Mouse (Mus musculus): ENCODE measurements at regions not wholly inside any gene's neighbourhood (a gene's known extent, or its start where the extent isn't known, plus 50 kb on each side); places are given as distances from the start of the nearest gene placed in this dataset.

DNA sequence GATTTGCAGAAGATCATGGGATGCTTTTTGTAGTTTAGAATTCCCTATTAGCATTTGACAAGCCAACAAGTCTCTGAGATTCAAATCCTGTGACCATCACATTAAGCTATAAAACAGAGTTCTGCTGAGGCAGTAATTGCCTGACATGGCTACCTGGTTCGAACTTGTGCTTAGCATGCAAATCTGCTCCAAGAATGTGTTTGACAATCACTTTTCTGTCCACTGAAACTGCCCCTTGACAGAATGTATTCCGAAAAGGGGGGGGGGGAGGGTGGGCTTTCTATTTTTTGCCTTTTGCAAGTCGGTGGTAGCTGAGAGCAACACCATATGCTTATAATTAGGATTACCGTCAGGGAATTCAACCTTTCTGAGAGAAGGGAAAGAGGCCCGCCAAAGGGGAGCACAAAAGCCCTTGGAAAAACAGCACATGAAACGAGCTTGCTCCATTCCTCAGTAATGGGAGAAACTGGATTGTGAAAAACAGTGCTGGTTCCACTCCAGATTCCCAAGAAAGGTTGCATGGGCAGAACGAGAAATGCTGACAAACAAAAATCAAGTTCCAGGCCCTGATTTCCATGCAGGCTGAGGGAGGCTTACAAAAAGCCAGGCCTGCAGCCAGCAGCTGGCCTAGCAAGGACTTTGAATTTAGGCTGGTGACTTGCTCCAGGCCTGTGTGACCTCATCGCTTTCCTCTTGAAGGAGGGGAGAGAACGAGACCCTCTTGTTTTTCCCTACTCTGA lies 176.1 kb upstream of the Ldb2 start:
- no peak for ATAC-seq (ENCODE audit: borderline replicate concordance, extremely low read depth, low FRiP score, low TSS enrichment)

DNA sequence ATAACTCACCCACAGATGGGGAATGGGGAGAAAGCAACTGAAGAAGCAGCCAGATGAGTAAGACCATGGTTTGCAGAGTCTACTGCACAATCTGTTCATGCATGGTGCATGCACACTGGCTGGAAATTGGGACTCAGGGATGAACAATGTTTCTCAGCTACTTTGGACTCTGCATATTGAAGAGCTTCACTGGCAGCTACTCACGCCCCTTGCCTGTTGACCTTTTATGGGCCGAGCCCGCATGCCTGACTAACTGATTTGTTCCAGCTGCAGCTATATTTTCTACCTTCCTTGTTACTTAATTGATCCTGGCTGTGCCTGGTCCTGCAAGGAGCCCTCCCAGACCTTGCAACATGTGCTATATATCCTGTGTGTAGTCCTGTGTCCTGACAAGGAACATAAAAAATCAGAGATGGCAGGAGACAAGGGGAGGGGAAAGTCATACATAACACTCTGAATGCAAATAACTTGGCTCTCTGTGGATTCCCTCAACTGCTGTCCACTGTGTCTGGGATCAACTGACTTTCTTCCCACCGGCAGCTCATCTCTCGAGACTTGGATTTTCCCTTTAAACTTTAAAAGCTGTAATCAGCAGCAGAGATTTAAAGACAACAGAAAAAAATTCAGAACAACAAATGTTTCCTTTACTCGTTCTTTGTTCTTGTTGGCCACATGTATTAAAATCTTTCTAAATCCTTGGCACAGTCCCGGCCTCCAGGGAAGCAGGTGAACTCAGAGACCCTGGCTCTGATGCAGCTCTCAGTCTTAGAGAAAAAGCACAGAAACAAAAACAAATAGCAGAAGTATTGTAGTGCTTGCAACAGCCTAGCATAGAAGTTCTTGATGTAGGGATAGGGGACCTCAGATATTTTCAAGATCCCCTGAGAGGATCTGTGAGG lies 143.8 kb upstream of the Ldb2 start:
- no peaks in the 10 kb centered on the region for H3K36me3 ChIP-seq
- H3K4me1 ChIP-seq, result 0 out of 2 replicates have a peak, but pooled peaks cover 3% of the 10 kb centered on the region
- no peak overlapping the region for H3K9ac ChIP-seq
- no peaks in the 10 kb centered on the region for H3K27me3 ChIP-seq
- WGBS, result 36% methylated on average over 7 of the region's 7 CpGs
- ATAC-seq (ENCODE audit: borderline replicate concordance, extremely low read depth, low FRiP score, low TSS enrichment), result peak; percentile 83; the same call in 1 of the 2 replicates
- H3K4me3 ChIP-seq, result no peak overlapping the region
- no peaks in the 10 kb centered on the region for H3K9me3 ChIP-seq
- no peak overlapping the region for H3K27ac ChIP-seq
- no peak overlapping the region for H3K4me2 ChIP-seq

More for the DNA sequence above, 176.1 kb upstream of the Ldb2 start:
- H3K4me2 ChIP-seq, result no peak overlapping the region
- no peak overlapping the region for H3K4me3 ChIP-seq
- no peaks in the 10 kb centered on the region for H3K9me3 ChIP-seq
- H3K27ac ChIP-seq, result peak overlapping the region; percentile 27; the same call in 1 of the 2 replicates
- H3K4me1 ChIP-seq, result no peaks in the 10 kb centered on the region
- H3K9ac ChIP-seq, result no peak overlapping the region
- no peaks in the 10 kb centered on the region for H3K27me3 ChIP-seq
- H3K36me3 ChIP-seq, result no peaks in the 10 kb centered on the region
- 38% methylated on average over 9 of the region's 9 CpGs for WGBS

DNA sequence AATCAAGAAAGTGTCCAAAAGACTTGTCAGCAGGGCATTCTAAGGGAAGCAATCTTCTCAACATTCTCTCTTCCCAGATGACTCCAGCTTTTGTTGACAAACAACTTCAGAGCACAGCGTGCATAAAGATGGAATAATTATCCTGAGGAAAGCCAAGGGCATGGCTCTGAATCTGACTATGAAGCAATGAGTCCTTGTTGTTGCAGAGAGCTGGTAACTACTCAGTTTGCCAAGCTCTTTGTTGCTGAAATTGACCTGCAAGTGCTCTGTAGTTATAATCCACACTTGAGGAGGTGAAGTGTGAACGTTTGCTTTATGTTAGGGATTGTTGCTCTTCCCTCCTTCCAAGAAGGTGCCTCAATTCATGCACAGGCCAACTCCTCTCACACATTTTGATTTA lies 143.1 kb upstream of the Ldb2 start:
- no peaks in the 10 kb centered on the region for H3K27me3 ChIP-seq
- no peak overlapping the region for H3K9ac ChIP-seq
- H3K9me3 ChIP-seq, result no peaks in the 10 kb centered on the region
- 31% methylated on average over 2 of the region's 2 CpGs for WGBS
- ATAC-seq (ENCODE audit: borderline replicate concordance, extremely low read depth, low FRiP score, low TSS enrichment), result no peak
- H3K4me2 ChIP-seq, result no peak overlapping the region
- H3K4me3 ChIP-seq, result no peak overlapping the region
- H3K4me1 ChIP-seq, result 0 out of 2 replicates have a peak, but pooled peaks cover 3% of the 10 kb centered on the region
- H3K36me3 ChIP-seq, result no peaks in the 10 kb centered on the region
- H3K27ac ChIP-seq, result no peak overlapping the region

DNA sequence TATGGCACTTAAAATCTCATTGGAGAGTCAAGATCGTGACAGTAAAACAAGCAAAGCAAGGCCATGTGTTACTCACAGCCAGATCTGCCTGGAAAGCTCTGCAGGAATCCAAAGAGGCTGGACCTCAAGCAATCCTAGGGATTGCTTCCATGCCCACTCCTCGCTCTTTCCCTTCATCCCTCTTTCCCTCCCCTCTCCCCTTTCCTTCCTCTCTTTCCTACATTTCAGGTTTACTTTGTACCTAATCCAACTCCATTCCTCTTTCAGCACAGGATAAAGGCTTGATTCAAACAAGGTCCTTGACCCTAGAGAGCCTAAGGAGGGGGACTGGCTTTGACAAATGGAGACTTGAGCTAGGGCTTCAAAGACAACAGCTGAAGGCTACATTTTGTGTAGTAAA lies 126.0 kb upstream of the Ldb2 start:
- 30% methylated on average over 2 of the region's 2 CpGs for WGBS
- Histone ChIP-seq H3K4me3 (no peak overlapping the region), H3K27me3 (no peaks in the 10 kb centered on the region), H3K9ac (no peak overlapping the region), H3K4me2 (no peak overlapping the region), H3K4me1 (no peaks in the 10 kb centered on the region), H3K9me3 (no peaks in the 10 kb centered on the region), H3K27ac (no peak overlapping the region), H3K36me3 (no peaks in the 10 kb centered on the region)
- no peak for ATAC-seq (ENCODE audit: borderline replicate concordance, extremely low read depth, low FRiP score, low TSS enrichment)

DNA sequence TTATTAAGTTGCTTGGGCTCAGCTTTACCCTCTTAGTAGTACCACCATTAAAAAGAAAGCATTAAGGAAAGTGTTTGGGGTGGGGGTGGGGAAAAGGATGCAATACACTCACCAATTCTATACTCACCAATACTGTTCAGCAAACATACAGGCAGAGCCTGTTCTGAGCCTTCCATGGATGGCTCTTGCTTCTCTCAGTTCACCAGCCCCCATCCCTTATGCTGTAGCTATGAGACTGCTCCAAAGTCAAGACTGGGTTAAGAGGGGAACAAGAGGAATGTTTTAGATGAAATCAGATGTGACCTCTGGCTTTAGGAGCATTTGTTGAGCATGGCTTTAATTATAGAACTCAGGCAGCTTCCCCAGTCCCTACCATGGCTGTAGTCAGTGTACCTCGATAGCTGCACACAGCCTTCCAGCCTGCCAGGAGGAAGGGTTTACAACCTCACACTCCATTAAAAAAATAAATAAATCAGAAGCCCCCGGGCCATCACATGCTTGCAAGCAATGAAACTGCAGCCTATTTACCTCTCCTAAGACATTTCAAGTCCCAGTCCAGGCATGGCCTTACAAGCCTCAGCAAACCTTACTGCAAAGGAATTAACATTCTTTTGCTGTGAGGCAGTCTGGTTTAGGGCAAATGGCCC lies 122.8 kb upstream of the Ldb2 start:
- Histone ChIP-seq H3K27ac (no peak overlapping the region), H3K4me1 (no peaks in the 10 kb centered on the region), H3K4me3 (no peak overlapping the region), H3K4me2 (no peak overlapping the region), H3K36me3 (no peaks in the 10 kb centered on the region), H3K9ac (no peak overlapping the region), H3K27me3 (no peaks in the 10 kb centered on the region), H3K9me3 (no peaks in the 10 kb centered on the region)
- ATAC-seq (ENCODE audit: borderline replicate concordance, extremely low read depth, low FRiP score, low TSS enrichment), result no peak
- 11% methylated on average over 2 of the region's 2 CpGs for WGBS

DNA sequence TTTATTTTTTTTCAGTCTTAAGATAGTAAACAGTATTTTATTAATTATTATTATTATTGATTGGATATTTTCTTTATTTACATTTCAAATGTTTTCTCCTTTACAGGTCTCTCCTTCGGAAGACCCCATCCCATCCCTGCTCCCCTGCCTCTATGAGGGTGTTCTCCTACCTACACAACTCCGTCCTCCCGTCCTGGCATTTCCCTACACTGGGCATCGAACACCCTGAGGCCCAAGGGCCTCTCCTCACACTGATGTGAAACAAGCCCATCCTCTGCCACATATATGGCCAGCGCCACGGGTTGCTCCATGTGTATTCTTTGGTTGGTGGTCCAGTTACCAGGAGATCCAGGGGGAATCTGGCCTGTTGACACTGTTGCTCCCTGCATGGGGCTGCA lies 118.3 kb upstream of the Ldb2 start:
- Histone ChIP-seq H3K36me3 (no peaks in the 10 kb centered on the region), H3K27ac (no peak overlapping the region), H3K9me3 (no peaks in the 10 kb centered on the region), H3K27me3 (no peaks in the 10 kb centered on the region), H3K4me3 (no peak overlapping the region), H3K4me2 (no peak overlapping the region), H3K9ac (no peak overlapping the region), H3K4me1 (no peaks in the 10 kb centered on the region)
- WGBS, result 96% methylated on average over 6 of the region's 6 CpGs
- ATAC-seq (ENCODE audit: borderline replicate concordance, extremely low read depth, low FRiP score, low TSS enrichment), result no peak

DNA sequence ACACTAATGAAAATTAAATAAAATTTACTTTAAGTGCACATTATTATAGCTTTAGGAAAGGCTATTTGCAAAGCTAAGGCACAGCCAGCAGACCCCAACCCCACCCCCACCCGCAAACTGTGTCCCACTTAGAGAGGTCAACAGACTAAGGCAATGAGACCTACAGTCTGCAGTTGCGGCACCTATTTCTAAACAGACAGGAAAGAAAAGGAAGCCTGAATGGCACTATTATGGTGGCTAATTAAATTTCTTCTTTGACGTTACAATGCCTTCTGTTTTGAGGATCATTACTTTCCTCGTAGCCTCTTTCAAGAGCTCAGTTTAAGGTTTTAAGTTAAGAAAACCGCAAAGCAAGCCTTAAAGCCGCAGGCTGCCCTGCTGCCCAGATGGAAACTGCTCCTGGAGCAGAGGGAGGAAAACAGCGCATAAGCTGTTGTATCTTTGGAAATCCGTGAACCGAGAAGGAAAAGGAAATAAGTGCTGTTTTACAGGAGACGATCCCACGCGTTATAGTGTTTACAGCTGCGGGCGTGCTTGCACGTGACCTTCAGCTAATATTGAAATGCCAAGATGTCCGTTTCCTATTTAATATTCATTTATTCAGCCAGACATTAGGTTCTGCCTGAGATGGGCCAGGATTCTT lies 117.8 kb upstream of the Ldb2 start:
- 70% methylated on average over 16 of the region's 16 CpGs for WGBS
- Histone ChIP-seq H3K36me3 (no peaks in the 10 kb centered on the region), H3K9me3 (no peaks in the 10 kb centered on the region), H3K27ac (no peak overlapping the region), H3K9ac (no peak overlapping the region), H3K4me3 (no peak overlapping the region), H3K27me3 (no peaks in the 10 kb centered on the region), H3K4me2 (no peak overlapping the region), H3K4me1 (no peaks in the 10 kb centered on the region)
- ATAC-seq (ENCODE audit: borderline replicate concordance, extremely low read depth, low FRiP score, low TSS enrichment), result no peak

DNA sequence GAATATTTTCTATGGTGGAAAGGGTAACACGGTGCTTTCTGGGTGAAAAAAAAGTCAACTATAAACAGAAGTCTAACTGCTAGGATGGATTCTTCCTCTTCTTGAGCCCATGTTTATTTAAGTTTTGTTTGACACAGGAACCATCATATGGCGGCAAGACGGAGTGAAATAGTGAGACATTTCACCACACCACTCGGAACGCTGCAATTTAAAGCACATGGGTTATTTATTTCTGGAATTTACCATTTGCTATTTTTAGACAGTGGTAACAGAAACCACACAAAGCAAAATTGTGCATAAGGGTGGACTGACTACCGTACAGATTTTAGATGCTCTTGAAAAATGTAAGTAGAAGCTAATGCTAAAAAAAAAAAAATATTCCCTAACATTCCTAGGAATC lies 103.1 kb upstream of the Ldb2 start:
- WGBS, result 22% methylated on average over 6 of the region's 6 CpGs
- no peaks in the 10 kb centered on the region for H3K9me3 ChIP-seq
- no peak overlapping the region for H3K4me3 ChIP-seq

DNA sequence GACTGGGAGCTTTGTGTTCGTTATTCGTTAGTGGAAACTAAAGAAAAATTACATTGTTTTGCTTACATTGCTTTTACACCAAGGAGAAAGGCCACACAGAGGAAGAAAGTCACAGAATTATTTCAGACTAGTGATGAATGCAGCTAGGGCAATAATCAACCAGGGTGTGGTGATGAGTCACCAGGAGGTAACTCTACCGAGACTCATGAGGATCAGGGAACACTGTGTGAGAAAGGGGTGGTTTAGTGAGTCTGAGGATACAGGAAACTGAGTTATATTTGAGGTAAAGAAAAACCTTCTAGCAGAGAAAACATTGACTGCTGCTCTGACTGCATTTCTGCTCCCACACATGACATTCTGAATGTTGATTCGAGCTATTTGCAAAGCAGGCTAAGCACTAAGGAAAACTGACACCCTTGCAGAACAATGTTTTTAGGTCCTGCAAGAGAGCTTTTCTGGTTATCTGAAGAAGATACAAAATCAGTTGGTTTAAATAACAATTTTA lies 87.1 kb upstream of the Ldb2 start:
- H3K9ac ChIP-seq, result no peak overlapping the region
- no peak overlapping the region for H3K27ac ChIP-seq
- WGBS, result 70% methylated on average over 4 of the region's 4 CpGs
- H3K4me1 ChIP-seq, result no peaks in the 10 kb centered on the region
- no peak overlapping the region for H3K4me2 ChIP-seq
- H3K4me3 ChIP-seq, result no peak overlapping the region
- H3K36me3 ChIP-seq, result no peaks in the 10 kb centered on the region
- no peaks in the 10 kb centered on the region for H3K27me3 ChIP-seq
- ATAC-seq (ENCODE audit: borderline replicate concordance, extremely low read depth, low FRiP score, low TSS enrichment), result no peak
- no peaks in the 10 kb centered on the region for H3K9me3 ChIP-seq

More for the DNA sequence above, 103.1 kb upstream of the Ldb2 start:
- Histone ChIP-seq H3K27ac (no peak overlapping the region), H3K9ac (no peak overlapping the region), H3K4me2 (no peak overlapping the region), H3K27me3 (no peaks in the 10 kb centered on the region), H3K36me3 (no peaks in the 10 kb centered on the region), H3K4me1 (no peaks in the 10 kb centered on the region)
- ATAC-seq (ENCODE audit: borderline replicate concordance, extremely low read depth, low FRiP score, low TSS enrichment), result no peak

DNA sequence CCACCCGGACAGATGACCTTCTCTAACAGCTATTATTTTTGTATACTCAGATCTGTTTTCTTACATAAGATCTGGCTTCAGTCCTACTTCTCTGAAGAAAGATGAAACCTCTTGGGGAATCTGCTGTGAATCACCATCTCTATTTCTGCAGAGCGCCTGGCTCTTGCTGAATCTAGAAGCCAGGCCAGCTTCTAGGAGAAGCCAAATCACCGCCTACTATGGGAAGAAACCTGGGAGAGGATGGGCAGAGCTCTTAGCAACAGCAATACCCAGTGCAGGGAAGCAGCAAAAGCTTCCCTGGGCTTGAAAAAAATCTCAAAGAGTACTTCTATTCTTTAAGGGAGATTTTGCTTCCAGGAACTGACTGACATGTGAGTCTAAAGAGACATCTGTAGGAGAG lies 77.5 kb upstream of the Ldb2 start:
- no peak for ATAC-seq (ENCODE audit: borderline replicate concordance, extremely low read depth, low FRiP score, low TSS enrichment)
- Histone ChIP-seq H3K9ac (no peak overlapping the region), H3K36me3 (no peaks in the 10 kb centered on the region), H3K9me3 (no peaks in the 10 kb centered on the region), H3K27ac (no peak overlapping the region), H3K4me1 (peaks cover 4% of the 10 kb centered on the region; the same call in 1 of the 2 replicates), H3K27me3 (no peaks in the 10 kb centered on the region), H3K4me2 (no peak overlapping the region), H3K4me3 (no peak overlapping the region)
- WGBS, result 58% methylated on average over 3 of the region's 3 CpGs

DNA sequence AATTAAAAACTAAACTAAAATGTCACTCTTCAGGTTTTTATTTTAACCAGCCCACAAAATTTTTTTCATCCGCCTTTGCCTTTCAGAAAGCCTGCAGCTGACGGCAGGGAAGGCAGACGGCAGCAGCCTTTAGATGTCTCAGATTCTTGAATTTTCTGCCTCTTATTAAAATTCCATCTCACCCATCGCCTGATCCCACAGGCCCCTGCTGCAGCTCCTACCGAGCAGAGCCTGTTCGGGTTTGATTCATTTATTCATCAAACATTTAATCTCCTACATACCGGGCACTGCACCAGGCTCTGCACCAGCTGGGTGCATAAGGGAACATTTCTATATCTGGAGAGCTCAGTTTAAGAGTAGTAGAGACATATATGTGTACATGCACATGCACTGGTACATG lies 72.8 kb upstream of the Ldb2 start:
- 57% methylated on average over 7 of the region's 7 CpGs for WGBS
- Histone ChIP-seq H3K27me3 (no peaks in the 10 kb centered on the region), H3K4me3 (no peak overlapping the region), H3K4me1 (peaks cover 3% of the 10 kb centered on the region; the same call in 1 of the 2 replicates), H3K9ac (no peak overlapping the region), H3K27ac (no peak overlapping the region), H3K36me3 (no peaks in the 10 kb centered on the region), H3K4me2 (no peak overlapping the region), H3K9me3 (no peaks in the 10 kb centered on the region)
- ATAC-seq (ENCODE audit: borderline replicate concordance, extremely low read depth, low FRiP score, low TSS enrichment), result no peak

All from lung, embryonic 15.5 days (tissue).